Mouse (Mus musculus) MEL (cell line): ENCODE data around the gene Rapgef2. TPM values are rescaled to one million over a fixed set of nuclear protein-coding genes. Genes with fewer than 3 reads are reported as not detected.

ENCODE experiments used
- DNase-seq: peaks from one replicate; pipeline ENCODE4 v3.0.0; 2011; ENCODE audit warnings: low read depth, low spot score
- H3K27ac ChIP-seq: 2 replicates; pipeline ENCODE4 v1.5.1; 2012; ENCODE audit warnings: low read depth, mild to moderate bottlenecking, control low read depth, low read length, moderate library complexity; ENCODE audit not compliant: control insufficient read depth
- H3K27me3 ChIP-seq, 2 experiments: fragments of 150-350 bp in 1 of 2; sonication (generic) in 1 of 2; 2 replicates each; pipeline ENCODE4 v1.6.1; 2012; ENCODE audit warnings: low read length in 2 of 2, mild to moderate bottlenecking in 2 of 2, improper control_type of control experiment in 1 of 2, moderate library complexity in 1 of 2; ENCODE audit not compliant: insufficient read depth in 2 of 2, control insufficient read depth in 1 of 2
- H3K36me3 ChIP-seq, 2 experiments: 2 replicates each; pipeline ENCODE4 v1.6.1; 2012 to 2014; ENCODE audit warnings: low read length in 2 of 2, improper control_type of control experiment in 1 of 2, inconsistent platforms in 1 of 2, mild to moderate bottlenecking in 1 of 2; ENCODE audit not compliant: insufficient read depth in 2 of 2, control insufficient read depth in 1 of 2
- H3K4me1 ChIP-seq, 2 experiments: fragments of 150-350 bp in 1 of 2; sonication (generic) in 1 of 2; 2 replicates each; pipeline ENCODE4 v1.6.1; 2012; ENCODE audit warnings: low read length in 2 of 2, improper control_type of control experiment in 1 of 2, mild to moderate bottlenecking in 1 of 2; ENCODE audit not compliant: insufficient read depth in 2 of 2, control insufficient read depth in 1 of 2
- H3K4me3 ChIP-seq, 2 experiments: fragments of 150-350 bp in 1 of 2; sonication (generic) in 1 of 2; 2 replicates each; pipeline ENCODE4 v1.5.1; 2012; ENCODE audit warnings: low read depth in 2 of 2, low read length in 2 of 2, mild to moderate bottlenecking in 2 of 2, moderate library complexity in 2 of 2, control low read depth in 1 of 2, improper control_type of control experiment in 1 of 2; ENCODE audit not compliant: control insufficient read depth in 1 of 2, insufficient read depth in 1 of 2
- H3K79me2 ChIP-seq: 2 replicates; pipeline ENCODE4 v1.6.1; 2012; ENCODE audit warnings: mild to moderate bottlenecking, low read length, moderate library complexity; ENCODE audit not compliant: control insufficient read depth, poor library complexity, insufficient read depth
- H3K9ac ChIP-seq: 2 replicates; pipeline ENCODE4 v1.6.1; 2012; ENCODE audit warnings: low read depth, mild to moderate bottlenecking, control low read depth, low read length, moderate library complexity; ENCODE audit not compliant: control insufficient read depth, poor library complexity, severe bottlenecking
- H3K9me3 ChIP-seq: fragments of 150-350 bp; sonication (generic); replicated peaks from 2 replicates; pipeline ENCODE4 v1.6.1; 2012; ENCODE audit warnings: mild to moderate bottlenecking, low read length, improper control_type of control experiment, moderate library complexity; ENCODE audit not compliant: insufficient read depth
- BHLHE40 ChIP-seq: IDR thresholded peaks from 2 replicates; pipeline ENCODE4 v1.6.1; 2012; ENCODE audit warnings: low read depth, mild to moderate bottlenecking, inconsistent platforms, low read length, improper control_type of control experiment, borderline replicate concordance
- CHD2 ChIP-seq: IDR thresholded peaks from 2 replicates; pipeline ENCODE4 v1.6.1; 2011; ENCODE audit warnings: low read length, improper control_type of control experiment
- E2F4 ChIP-seq: IDR thresholded peaks from 2 replicates; pipeline ENCODE4 v1.6.1; 2011; ENCODE audit warnings: low read depth, low read length, improper control_type of control experiment, borderline replicate concordance
- ELF1 ChIP-seq: IDR thresholded peaks from 2 replicates; pipeline ENCODE4 v1.6.1; 2014; ENCODE audit warnings: low read depth, mild to moderate bottlenecking, inconsistent platforms, low read length, improper control_type of control experiment, moderate library complexity
- EP300 ChIP-seq, 2 experiments: IDR thresholded peaks; 2 replicates each; pipeline ENCODE4 v1.6.1; 2011; ENCODE audit warnings: improper control_type of control experiment in 2 of 2, low read length in 2 of 2, low read depth in 1 of 2, mild to moderate bottlenecking in 1 of 2
- GABPA ChIP-seq: IDR thresholded peaks from 2 replicates; pipeline ENCODE4 v1.6.1; 2012; ENCODE audit warnings: low read depth, mild to moderate bottlenecking, inconsistent platforms, low read length, improper control_type of control experiment, moderate library complexity
- GATA1 ChIP-seq: IDR thresholded peaks from 2 replicates; pipeline ENCODE4 v1.6.1; 2011; ENCODE audit warnings: low read depth, low read length, improper control_type of control experiment
- MAFK ChIP-seq: IDR thresholded peaks from 2 replicates; pipeline ENCODE4 v1.6.1; 2011; ENCODE audit warnings: low read depth, mild to moderate bottlenecking, low read length, improper control_type of control experiment, borderline replicate concordance
- MEF2A ChIP-seq: IDR thresholded peaks from 2 replicates; pipeline ENCODE4 v1.6.1; 2014; ENCODE audit warnings: low read depth, mild to moderate bottlenecking, inconsistent platforms, low read length, improper control_type of control experiment; ENCODE audit not compliant: poor library complexity, insufficient replicate concordance, severe bottlenecking; ENCODE audit errors: extremely low read depth
- MXI1 ChIP-seq: IDR thresholded peaks from 2 replicates; pipeline ENCODE4 v1.6.1; 2011; ENCODE audit warnings: mild to moderate bottlenecking, low read depth, low read length, improper control_type of control experiment
- NELFE ChIP-seq: IDR thresholded peaks from 2 replicates; pipeline ENCODE4 v1.6.1; 2011; ENCODE audit warnings: low read depth, low read length, improper control_type of control experiment
- NRF1 ChIP-seq: IDR thresholded peaks from 2 replicates; pipeline ENCODE4 v1.6.1; 2014; ENCODE audit warnings: low read depth, mild to moderate bottlenecking, inconsistent platforms, low read length, improper control_type of control experiment, moderate library complexity; ENCODE audit not compliant: poor library complexity, insufficient read depth, severe bottlenecking
- POLR2A ChIP-seq, 2 experiments: IDR thresholded peaks; 2 replicates each; pipeline ENCODE4 v1.6.1; 2011 to 2012; ENCODE audit warnings: low read length in 2 of 2, mild to moderate bottlenecking in 2 of 2, control low read depth in 1 of 2, improper control_type of control experiment in 1 of 2, low read depth in 1 of 2, moderate library complexity in 1 of 2; ENCODE audit not compliant: control insufficient read depth in 1 of 2, insufficient read depth in 1 of 2, poor library complexity in 1 of 2
- POLR2AphosphoS2 ChIP-seq: IDR thresholded peaks from 2 replicates; pipeline ENCODE4 v1.6.1; 2011; ENCODE audit warnings: low read length, improper control_type of control experiment
- POLR2AphosphoS5 ChIP-seq: IDR thresholded peaks from 2 replicates; pipeline ENCODE4 v1.6.1; 2012; ENCODE audit warnings: low read depth, borderline replicate concordance, mild to moderate bottlenecking, inconsistent platforms, low read length, moderate library complexity, mixed read lengths
- RAD21 ChIP-seq: IDR thresholded peaks from 2 replicates; pipeline ENCODE4 v1.6.1; 2011; ENCODE audit warnings: mild to moderate bottlenecking, low read depth, low read length, improper control_type of control experiment
- RCOR1 ChIP-seq: IDR thresholded peaks from 2 replicates; pipeline ENCODE4 v1.6.1; 2012; ENCODE audit warnings: low read depth, mild to moderate bottlenecking, inconsistent platforms, low read length, improper control_type of control experiment
- SMC3 ChIP-seq: IDR thresholded peaks from 2 replicates; pipeline ENCODE4 v1.6.1; 2011; ENCODE audit warnings: low read depth, low read length, improper control_type of control experiment
- TCF12 ChIP-seq: IDR thresholded peaks from 2 replicates; pipeline ENCODE4 v1.6.1; 2014; ENCODE audit warnings: low read depth, mild to moderate bottlenecking, inconsistent platforms, low read length, improper control_type of control experiment, moderate library complexity
- USF2 ChIP-seq, 2 experiments: IDR thresholded peaks; 2 replicates each; pipeline ENCODE4 v1.6.1; 2011 to 2012; ENCODE audit warnings: improper control_type of control experiment in 2 of 2, low read length in 2 of 2, borderline replicate concordance in 1 of 2, inconsistent platforms in 1 of 2, low read depth in 1 of 2, mild to moderate bottlenecking in 1 of 2; ENCODE audit not compliant: insufficient read depth in 1 of 2
- ZMIZ1 ChIP-seq: IDR thresholded peaks from 2 replicates; pipeline ENCODE4 v1.6.1; 2012; ENCODE audit warnings: low read depth, mild to moderate bottlenecking, inconsistent platforms, low read length, improper control_type of control experiment, moderate library complexity
- polyA plus RNA-seq, 2 experiments: library from polyadenylated mRNA; stranded (reverse) in 1 of 2; unstranded in 1 of 2; fragments of >175 nt in 1 of 2; fragments of >200 nt in 1 of 2; gene quantifications; 2 replicates each; pipeline versions ENCODE4 v1.2.1 to v1.2.4; 2012; ENCODE audit warnings: low replicate concordance in 2 of 2, low read depth in 1 of 2; ENCODE audit not compliant: insufficient read length in 2 of 2, insufficient read depth in 1 of 2, missing spikeins in 1 of 2
- total RNA-seq: library from RNA; depleted of rRNA; stranded (reverse); fragments of 300-350 nt; gene quantifications from 2 replicates; pipeline ENCODE4 v1.2.3, GENCODE M21; 2012

The Rapgef2 gene
- total and polyA plus RNA-seq, 3 experiments, result 4.2 to 4.6 TPM; not detected in 1

DNA sequence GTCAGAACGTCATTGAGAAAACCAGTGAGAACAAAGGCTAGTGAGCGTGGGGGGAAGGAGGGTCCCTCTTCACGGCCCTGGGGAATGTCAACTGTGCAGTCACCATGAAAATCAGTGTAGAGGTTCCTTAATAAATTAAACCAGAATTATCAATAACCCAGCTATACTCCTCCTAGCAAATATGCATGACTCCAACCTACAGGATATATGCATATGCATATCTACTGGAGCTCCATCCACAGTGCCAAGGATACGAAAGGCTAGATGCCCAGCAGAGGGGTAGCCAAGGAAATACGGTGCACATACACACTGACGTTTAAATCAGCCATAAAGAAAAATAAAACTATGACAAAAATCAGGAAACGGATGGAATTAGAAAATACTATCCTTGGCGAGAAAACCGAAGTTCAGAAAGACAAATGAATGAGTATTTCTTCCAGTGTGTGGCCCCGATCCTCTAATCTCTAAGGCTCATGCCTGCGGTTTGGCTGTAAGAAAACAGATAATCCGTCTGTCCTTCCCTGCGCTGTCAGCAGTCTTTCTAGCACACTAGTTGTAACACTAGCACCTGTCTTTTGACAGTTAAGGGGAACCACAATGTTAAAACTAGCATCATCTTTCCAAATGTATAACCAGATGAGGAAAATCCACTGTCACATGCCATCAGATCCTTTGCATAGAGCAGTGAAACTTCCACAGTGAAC is 212.6 kb downstream of the Rapgef2 start (continued):
- peak; percentile 94 to 96 for TF ChIP-seq EP300 (IDR thresholded peaks at IDR 0.05; ENCODE audit: low read depth in 1 of 2, low read length in 2 of 2)
- no peak for TF ChIP-seq E2F4
- TF ChIP-seq USF2 (IDR thresholded peaks at IDR 0.05; ENCODE audit: borderline replicate concordance in 1 of 2, insufficient read depth in 1 of 2, low read depth in 1 of 2, low read length in 2 of 2), result no peak

DNA sequence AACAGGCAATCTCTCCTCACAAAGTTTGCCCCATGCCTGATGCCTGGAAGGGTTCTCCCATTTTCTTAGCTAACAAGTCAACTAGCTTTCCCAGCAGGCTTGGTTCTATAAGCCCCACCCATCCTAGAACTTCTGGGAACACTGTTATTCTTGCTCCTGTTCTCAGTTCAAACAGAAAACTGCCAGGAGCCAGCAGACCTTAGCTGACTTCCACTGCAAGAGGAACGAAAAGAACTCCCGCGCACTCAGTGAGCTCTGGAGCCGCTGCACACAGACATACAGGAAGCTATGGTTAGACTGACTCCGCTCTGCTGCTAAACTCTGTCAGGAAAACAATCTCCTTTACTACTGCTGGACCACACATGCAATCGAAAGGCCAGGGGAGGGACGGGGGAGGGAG is 214.8 kb downstream of the Rapgef2 start:
- TF ChIP-seq POLR2AphosphoS2, result no peak
- TF ChIP-seq BHLHE40, result no peak
- no peak for TF ChIP-seq MXI1
- no peak for TF ChIP-seq EP300 (IDR thresholded peaks at IDR 0.05; ENCODE audit: low read depth in 1 of 2, low read length in 2 of 2)
- no peak for TF ChIP-seq USF2 (IDR thresholded peaks at IDR 0.05; ENCODE audit: borderline replicate concordance in 1 of 2, insufficient read depth in 1 of 2, low read depth in 1 of 2, low read length in 2 of 2)
- TF ChIP-seq CHD2, result no peak
- TF ChIP-seq RCOR1, result no peak
- TF ChIP-seq RAD21, result no peak
- no peak for TF ChIP-seq POLR2AphosphoS5
- TF ChIP-seq MAFK, result no peak
- TF ChIP-seq ZMIZ1, result no peak
- no peak for TF ChIP-seq POLR2A (IDR thresholded peaks at IDR 0.05; ENCODE audit: control insufficient read depth in 1 of 2, insufficient read depth in 1 of 2, low read depth in 1 of 2, low read length in 2 of 2, poor library complexity in 1 of 2)
- TF ChIP-seq TCF12, result no peak
- TF ChIP-seq GATA1, result no peak
- no peak for TF ChIP-seq MEF2A
- TF ChIP-seq NRF1, result no peak
- no peak for TF ChIP-seq NELFE
- no peak for TF ChIP-seq GABPA
- TF ChIP-seq SMC3, result no peak
- TF ChIP-seq ELF1, result no peak

More for the DNA sequence above, 214.8 kb downstream of the Rapgef2 start:
- H3K4me3 ChIP-seq, result no peak overlapping the region
- no peaks in the 10 kb centered on the region for H3K27me3 ChIP-seq
- H3K79me2 ChIP-seq, result no peaks in the 10 kb centered on the region
- no peak overlapping the region for H3K27ac ChIP-seq
- no peaks in the 10 kb centered on the region for H3K9me3 ChIP-seq
- DNase-seq, result no peak
- no peak overlapping the region for H3K9ac ChIP-seq
- H3K36me3 ChIP-seq, result peaks cover 0 to 20% of the 10 kb centered on the region in 2 experiments; a peak in 3 of 4 replicates
- peaks cover 5 to 19% of the 10 kb centered on the region in 2 experiments for H3K4me1 ChIP-seq
